Mouse (Mus musculus): ENCODE measurements around the gene Cdca3. TPM values are rescaled to one million over a fixed set of nuclear protein-coding genes. Genes with fewer than 3 reads are reported as not detected.
A peak's percentile ranks its signal among the peaks of the same experiment; 100 is the strongest.

The Cdca3 gene
- polyA plus RNA-seq (2015; fragmentation: Nextera tagmentation; extraction: Ambion mirVana), result 85.1 and 91.2 TPM in 2 replicates

GRCm38 (mm10) chr6:124828868-124829798 is at the start of gene Cdca3, which contains the start of gene Usp5:
Gene Cdca3 (plus strand): TSS chr6:124829547.
Gene Usp5 (minus strand): TSS chr6:124829484.
- Histone ChIP-seq H3K9me3 (replicated peaks; ENCODE audit: low read length) (no peaks in the 10 kb centered on the region), H3K9ac (ENCODE audit: low read depth, low read length) (peak within 1 kb of the TSS; percentile 70), H3K27me3 (ENCODE audit: insufficient read depth, low read length) (no peaks in the 10 kb centered on the region), H3K4me3 (replicated peaks; ENCODE audit: low read depth, low read length) (peak within 1 kb of the TSS; percentile 67), H3K36me3 (ENCODE audit: insufficient read depth, low read length) (peaks cover 18% of the 10 kb centered on the region), H3K4me2 (ENCODE audit: low read length) (peak within 1 kb of the TSS; percentile 89), H3K4me1 (replicated peaks; ENCODE audit: insufficient read depth, low read length) (peaks cover 5% of the 10 kb centered on the region; the same call in 1 of the 2 replicates), H3K27ac (peak within 1 kb of the TSS; percentile 92)
- DNase-seq (ENCODE audit: low spot score), result peak; percentile 100
- peak; percentile 45 for TF ChIP-seq CTCF (IDR thresholded peaks at IDR 0.05; ENCODE audit: low read depth)
- WGBS, result under 1% methylated on average over 55 of the region's 55 CpGs
- peak; percentile 94 for ATAC-seq (replicated peaks; ENCODE audit: low FRiP score, low read depth)

- no peaks in the 10 kb centered on the region for H3K36me3 ChIP-seq (ENCODE audit: insufficient read depth, low read length)
- no peak overlapping the region for H3K9ac ChIP-seq (ENCODE audit: low read depth, low read length)
- ATAC-seq (replicated peaks; ENCODE audit: low FRiP score, low read depth) (no peak), DNase-seq (ENCODE audit: low spot score) (peak; percentile 87)
- WGBS, result 2% methylated on average over 10 of the region's 10 CpGs
- H3K27ac ChIP-seq, result no peak overlapping the region
- H3K4me3 ChIP-seq (replicated peaks; ENCODE audit: low read depth, low read length), result peak overlapping the region; percentile 26
- TF ChIP-seq CTCF (IDR thresholded peaks at IDR 0.05; ENCODE audit: low read depth), result peak; percentile 30; the same call in 1 of the 2 replicates
- H3K4me2 ChIP-seq (ENCODE audit: low read length), result peak overlapping the region; percentile 60
- no peaks in the 10 kb centered on the region for H3K4me1 ChIP-seq (replicated peaks; ENCODE audit: insufficient read depth, low read length)
- no peaks in the 10 kb centered on the region for H3K27me3 ChIP-seq (ENCODE audit: insufficient read depth, low read length)
- no peaks in the 10 kb centered on the region for H3K9me3 ChIP-seq (replicated peaks; ENCODE audit: low read length)
Observed at GRCm38 (mm10) chr6:124779984-124780416, 49.3 kb upstream of the Cdca3 start.

GRCm38 (mm10) chr6:124780917-124781316 is 48.4 kb upstream of the Cdca3 start:
- TF ChIP-seq CTCF (IDR thresholded peaks at IDR 0.05; ENCODE audit: low read depth), result no peak
- DNase-seq (ENCODE audit: low spot score), result no peak
- H3K27ac ChIP-seq, result no peak overlapping the region
- ATAC-seq (replicated peaks; ENCODE audit: low FRiP score, low read depth), result no peak
- no peaks in the 10 kb centered on the region for H3K36me3 ChIP-seq (ENCODE audit: insufficient read depth, low read length)
- no peak overlapping the region for H3K4me2 ChIP-seq (ENCODE audit: low read length)
- H3K9ac ChIP-seq (ENCODE audit: low read depth, low read length), result no peak overlapping the region
- H3K4me3 ChIP-seq (replicated peaks; ENCODE audit: low read depth, low read length), result no peak overlapping the region
- WGBS, result 87% methylated on average over 7 of the region's 7 CpGs
- no peaks in the 10 kb centered on the region for H3K27me3 ChIP-seq (ENCODE audit: insufficient read depth, low read length)
- H3K4me1 ChIP-seq (replicated peaks; ENCODE audit: insufficient read depth, low read length), result no peaks in the 10 kb centered on the region
- H3K9me3 ChIP-seq (replicated peaks; ENCODE audit: low read length), result no peaks in the 10 kb centered on the region

- no peak overlapping the region for H3K27ac ChIP-seq
- DNase-seq (ENCODE audit: low spot score) (peak; percentile 64), ATAC-seq (replicated peaks; ENCODE audit: low FRiP score, low read depth) (peak; percentile 41)
- peak overlapping the region; percentile 14; the same call in 1 of the 2 replicates for H3K4me3 ChIP-seq (replicated peaks; ENCODE audit: low read depth, low read length)
- H3K9me3 ChIP-seq (replicated peaks; ENCODE audit: low read length), result no peaks in the 10 kb centered on the region
- TF ChIP-seq CTCF (IDR thresholded peaks at IDR 0.05; ENCODE audit: low read depth), result no peak
- H3K4me2 ChIP-seq (ENCODE audit: low read length), result peak overlapping the region; percentile 39
- no peaks in the 10 kb centered on the region for H3K27me3 ChIP-seq (ENCODE audit: insufficient read depth, low read length)
- 27% methylated on average over 6 of the region's 6 CpGs for WGBS
- no peaks in the 10 kb centered on the region for H3K36me3 ChIP-seq (ENCODE audit: insufficient read depth, low read length)
- H3K4me1 ChIP-seq (replicated peaks; ENCODE audit: insufficient read depth, low read length), result no peaks in the 10 kb centered on the region
- H3K9ac ChIP-seq (ENCODE audit: low read depth, low read length), result 0 out of 2 replicates have a peak overlapping the region, but pooled peaks have one; percentile 24
Observed at GRCm38 (mm10) chr6:124782436-124782835, 46.9 kb upstream of the Cdca3 start.

- no peaks in the 10 kb centered on the region for H3K36me3 ChIP-seq (ENCODE audit: insufficient read depth, low read length)
- WGBS, result 38% methylated on average over 8 of the region's 8 CpGs
- DNase-seq (ENCODE audit: low spot score), result peak; percentile 44
- TF ChIP-seq CTCF (IDR thresholded peaks at IDR 0.05; ENCODE audit: low read depth), result no peak
- H3K9me3 ChIP-seq (replicated peaks; ENCODE audit: low read length), result no peaks in the 10 kb centered on the region
- no peak overlapping the region for H3K9ac ChIP-seq (ENCODE audit: low read depth, low read length)
- H3K4me2 ChIP-seq (ENCODE audit: low read length), result no peak overlapping the region
- H3K4me1 ChIP-seq (replicated peaks; ENCODE audit: insufficient read depth, low read length), result no peaks in the 10 kb centered on the region
- ATAC-seq (replicated peaks; ENCODE audit: low FRiP score, low read depth), result 0 out of 2 replicates have a peak, but pooled peaks have one; percentile 41
- H3K4me3 ChIP-seq (replicated peaks; ENCODE audit: low read depth, low read length), result no peak overlapping the region
- no peak overlapping the region for H3K27ac ChIP-seq
- no peaks in the 10 kb centered on the region for H3K27me3 ChIP-seq (ENCODE audit: insufficient read depth, low read length)
Observed at GRCm38 (mm10) chr6:124786756-124787420, 42.5 kb upstream of the Cdca3 start.

GRCm38 (mm10) chr6:124787722-124788121 is 41.6 kb upstream of the Cdca3 start:
- no peak overlapping the region for H3K27ac ChIP-seq
- no peaks in the 10 kb centered on the region for H3K4me1 ChIP-seq (replicated peaks; ENCODE audit: insufficient read depth, low read length)
- no peak overlapping the region for H3K4me2 ChIP-seq (ENCODE audit: low read length)
- no peak for DNase-seq (ENCODE audit: low spot score)
- 73% methylated on average over 10 of the region's 10 CpGs for WGBS
- no peak for TF ChIP-seq CTCF (IDR thresholded peaks at IDR 0.05; ENCODE audit: low read depth)
- no peaks in the 10 kb centered on the region for H3K9me3 ChIP-seq (replicated peaks; ENCODE audit: low read length)
- no peaks in the 10 kb centered on the region for H3K36me3 ChIP-seq (ENCODE audit: insufficient read depth, low read length)
- no peak for ATAC-seq (replicated peaks; ENCODE audit: low FRiP score, low read depth)
- H3K9ac ChIP-seq (ENCODE audit: low read depth, low read length), result no peak overlapping the region
- no peaks in the 10 kb centered on the region for H3K27me3 ChIP-seq (ENCODE audit: insufficient read depth, low read length)
- H3K4me3 ChIP-seq (replicated peaks; ENCODE audit: low read depth, low read length), result no peak overlapping the region
